Mouse (Mus musculus) thymus, adult 2 months (tissue): ENCODE measurements at regions not wholly inside any gene's neighbourhood (a gene's known extent, or its start where the extent isn't known, plus 50 kb on each side); places are given as distances from the start of the nearest gene placed in this dataset.

ENCODE experiments used
- DNase-seq: peaks from one replicate; pipeline ENCODE4 v3.0.0; 2021
- H3K27ac ChIP-seq: fragments of 200-500 bp; 2 replicates; pipeline ENCODE4 v1.5.1; 2012; ENCODE audit warnings: low read length, control low read depth; ENCODE audit not compliant: control insufficient read depth, insufficient read depth
- H3K27me3 ChIP-seq: fragments of 200-500 bp; 2 replicates; pipeline ENCODE4 v1.6.1; 2012; ENCODE audit warnings: mild to moderate bottlenecking, low read length, moderate library complexity, mixed read lengths; ENCODE audit not compliant: control insufficient read depth, insufficient read depth
- H3K36me3 ChIP-seq: fragments of 200-500 bp; 2 replicates; pipeline ENCODE4 v1.6.1; 2012; ENCODE audit warnings: mild to moderate bottlenecking, low read length, moderate library complexity; ENCODE audit not compliant: control insufficient read depth, insufficient read depth
- H3K4me1 ChIP-seq: fragments of 200-500 bp; replicated peaks from 2 replicates; pipeline ENCODE4 v1.6.1; 2012; ENCODE audit warnings: low read length; ENCODE audit not compliant: control insufficient read depth, insufficient read depth
- H3K4me3 ChIP-seq: fragments of 200-500 bp; 2 replicates; pipeline ENCODE4 v1.5.1; 2012; ENCODE audit warnings: mild to moderate bottlenecking, low read length, control low read depth, moderate library complexity; ENCODE audit not compliant: control insufficient read depth, insufficient read depth
- CTCF ChIP-seq: fragments of 200-500 bp; IDR thresholded peaks from 2 replicates; pipeline ENCODE4 v1.5.1; 2012; ENCODE audit warnings: mild to moderate bottlenecking, control low read depth, low read length, moderate library complexity, borderline replicate concordance; ENCODE audit not compliant: control insufficient read depth, poor library complexity, insufficient read depth; ENCODE audit errors: extremely low read depth
- POLR2A ChIP-seq: fragments of 200-500 bp; IDR thresholded peaks from 2 replicates; pipeline ENCODE4 v1.6.1; 2012; ENCODE audit warnings: mild to moderate bottlenecking, low read length, control low read depth, moderate library complexity; ENCODE audit not compliant: control insufficient read depth, poor library complexity, insufficient read depth; ENCODE audit errors: extremely low read depth
- WGBS: fragments of 180-500 bp; shearing (Covaris S2); methylation state at CpG from one replicate; pipeline ENCODE4 v1.1.7; 2018; 5-methylcytosine and 5-hydroxymethylcytosine counted together

DNA sequence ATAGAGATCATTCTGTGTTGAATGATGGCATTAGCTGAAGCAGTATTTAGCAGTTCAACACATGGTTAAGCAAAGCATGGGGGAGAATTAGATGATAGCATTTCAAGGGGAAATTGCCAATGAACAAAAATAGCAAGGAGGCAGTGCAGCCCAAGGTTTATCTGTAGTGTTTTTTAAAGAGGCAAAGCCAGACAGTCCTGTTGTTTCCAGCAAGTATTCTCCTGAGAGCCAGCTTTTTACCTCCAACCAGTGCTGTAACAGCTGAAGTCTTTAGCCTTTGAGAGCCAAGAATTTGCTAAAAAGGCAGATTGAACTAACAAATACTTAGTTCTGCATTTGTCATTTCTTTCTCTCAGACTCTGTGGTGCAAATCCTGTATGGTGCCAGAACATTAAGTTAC is 305.1 kb upstream of the Arx start:
- H3K36me3 ChIP-seq: no peaks in the 10 kb centered on the region
- H3K4me3 ChIP-seq: no peak overlapping the region
- H3K4me1 ChIP-seq: no peaks in the 10 kb centered on the region
- no peak overlapping the region for H3K27ac ChIP-seq
- TF ChIP-seq CTCF (no peak), POLR2A (no peak)
- H3K27me3 ChIP-seq: no peaks in the 10 kb centered on the region
- no peak for DNase-seq

DNA sequence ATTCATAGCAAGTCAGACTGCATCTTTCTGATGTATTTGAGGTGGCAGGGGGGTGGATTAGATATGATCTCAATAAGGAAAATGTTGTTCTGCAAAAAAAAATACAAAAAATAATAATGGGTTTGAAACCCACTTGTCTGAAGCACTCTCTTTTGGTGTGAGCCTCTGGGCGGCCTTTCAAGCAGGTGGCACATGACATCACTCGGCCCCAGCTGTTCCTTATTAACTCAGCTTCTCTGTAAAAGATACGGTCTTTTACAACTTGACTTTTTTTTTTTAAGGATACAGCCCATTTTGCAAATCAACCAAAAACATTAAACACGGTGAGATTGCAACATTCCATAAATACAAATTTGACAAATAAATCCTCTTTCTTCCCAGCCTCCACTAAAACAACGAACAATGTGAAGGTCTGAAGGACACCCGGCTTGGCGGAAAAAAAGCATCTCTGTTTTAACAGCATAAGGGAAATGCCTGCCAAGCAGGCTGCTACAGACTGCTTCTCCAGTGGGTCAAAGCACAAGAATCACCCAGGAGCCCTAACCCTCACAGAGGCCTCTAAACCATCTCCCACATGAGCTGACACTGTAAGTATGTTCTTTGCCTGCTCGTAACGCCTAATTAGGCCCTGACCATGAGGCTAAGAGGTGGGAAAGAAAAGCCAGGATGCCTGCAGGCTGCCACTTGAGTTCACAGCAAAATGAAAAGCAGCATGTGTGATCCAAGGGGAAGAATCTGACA is 283.8 kb upstream of the Arx start:
- Histone ChIP-seq H3K4me1 (no peaks in the 10 kb centered on the region), H3K27me3 (no peaks in the 10 kb centered on the region), H3K4me3 (no peak overlapping the region), H3K36me3 (no peaks in the 10 kb centered on the region), H3K27ac (no peak overlapping the region)
- TF ChIP-seq CTCF: no peak
- TF ChIP-seq POLR2A: no peak
- no peak for DNase-seq
- 85% methylated on average over 9 of the region's 9 CpGs for whole genome bisulfite sequencing

DNA sequence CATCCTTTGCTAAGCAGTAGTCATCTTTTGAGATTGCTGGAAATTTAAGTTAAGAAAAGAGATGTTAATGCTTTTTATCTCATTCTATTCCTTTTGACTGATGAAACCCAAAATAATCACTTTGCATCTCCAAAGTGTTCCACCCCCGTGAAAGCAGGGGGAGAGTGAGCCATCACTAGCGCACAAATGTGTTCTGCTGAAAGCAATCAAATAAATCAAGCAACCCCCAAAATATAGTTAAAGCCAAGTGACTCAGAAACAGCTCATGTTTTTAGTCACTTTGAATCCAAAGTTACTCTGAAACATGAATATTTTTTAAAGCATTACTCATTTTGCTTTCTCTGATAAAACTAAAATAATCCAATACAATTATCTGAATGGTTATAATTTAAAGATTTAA is 279.6 kb upstream of the Arx start:
- Histone ChIP-seq H3K27me3 (no peaks in the 10 kb centered on the region), H3K4me1 (no peaks in the 10 kb centered on the region), H3K36me3 (no peaks in the 10 kb centered on the region), H3K4me3 (no peak overlapping the region), H3K27ac (no peak overlapping the region)
- WGBS: 90% methylated on average over 2 of the region's 2 CpGs
- TF ChIP-seq CTCF (no peak), POLR2A (no peak)
- no peak for DNase-seq

DNA sequence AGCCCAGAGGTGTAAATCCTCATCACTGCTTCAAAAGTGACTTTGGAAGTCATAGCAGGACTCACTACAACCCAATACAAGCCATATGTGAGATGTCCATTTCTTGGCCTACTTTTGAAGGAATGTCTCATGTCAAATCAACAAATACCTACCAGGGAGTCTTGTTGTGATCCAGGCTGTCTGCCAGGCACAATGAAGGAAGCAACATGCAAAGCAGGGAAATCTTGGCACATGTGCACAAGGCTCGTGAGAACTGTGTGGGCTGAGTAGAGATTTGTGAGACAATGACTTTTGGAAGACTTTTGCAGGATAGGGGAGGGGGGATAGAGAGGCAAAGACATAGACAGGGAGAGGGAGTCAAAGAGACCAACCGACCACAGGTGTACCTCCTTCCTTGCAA is 274.7 kb upstream of the Arx start:
- Histone ChIP-seq H3K36me3 (no peaks in the 10 kb centered on the region), H3K27ac (no peak overlapping the region), H3K27me3 (no peaks in the 10 kb centered on the region), H3K4me3 (no peak overlapping the region), H3K4me1 (no peaks in the 10 kb centered on the region)
- no peak for DNase-seq
- TF ChIP-seq CTCF (no peak), POLR2A (no peak)
- WGBS: 85% methylated on average over 2 of the region's 2 CpGs

DNA sequence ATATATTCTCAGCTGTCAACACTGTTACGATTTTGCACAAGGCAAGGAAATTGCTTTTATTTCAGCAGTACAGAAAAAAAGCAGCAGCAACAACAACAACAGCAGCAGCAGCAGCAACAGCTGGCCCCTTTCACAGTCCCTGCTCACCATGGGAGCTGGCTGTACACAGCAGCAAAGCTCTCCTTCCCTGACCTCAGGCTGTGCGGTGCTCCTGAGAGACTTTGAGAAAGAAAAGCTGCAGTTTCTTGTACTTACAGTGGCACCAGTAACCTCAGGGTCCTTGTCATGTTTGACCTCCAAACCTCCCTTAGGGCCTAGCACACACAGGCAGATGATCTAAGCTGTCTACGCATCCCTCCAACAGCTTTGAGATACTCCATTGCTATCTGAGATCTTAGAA is 269.9 kb upstream of the Arx start:
- H3K27me3 ChIP-seq: no peaks in the 10 kb centered on the region
- no peak overlapping the region for H3K27ac ChIP-seq
- H3K4me3 ChIP-seq: no peak overlapping the region
- TF ChIP-seq POLR2A: no peak
- no peak for TF ChIP-seq CTCF
- H3K36me3 ChIP-seq: no peaks in the 10 kb centered on the region
- H3K4me1 ChIP-seq: no peaks in the 10 kb centered on the region
- 83% methylated on average over 3 of the region's 3 CpGs for WGBS
- no peak for DNase-seq

DNA sequence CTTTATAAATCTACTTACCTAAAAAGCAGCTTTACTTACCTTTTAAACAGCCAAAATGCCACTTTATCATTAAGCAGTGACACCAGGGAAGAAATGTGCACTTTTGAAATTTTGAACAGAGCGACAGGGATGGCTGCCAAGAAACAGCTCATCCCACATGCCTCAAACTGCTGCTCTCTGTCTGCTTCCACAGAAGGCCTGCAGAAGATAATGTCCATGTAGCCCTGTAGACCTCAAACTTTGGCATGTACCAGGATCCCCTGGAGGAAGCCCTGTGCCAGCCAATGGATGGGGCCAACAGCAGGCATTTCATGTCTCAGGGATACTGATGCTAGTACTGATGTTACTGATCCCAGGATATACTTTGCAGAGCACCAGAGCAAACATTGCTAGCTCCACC is 245.1 kb upstream of the Arx start:
- Histone ChIP-seq H3K27ac (no peak overlapping the region), H3K36me3 (no peaks in the 10 kb centered on the region), H3K4me1 (no peaks in the 10 kb centered on the region), H3K4me3 (no peak overlapping the region), H3K27me3 (no peaks in the 10 kb centered on the region)
- no peak for TF ChIP-seq POLR2A
- no peak for TF ChIP-seq CTCF
- no peak for DNase-seq
- WGBS: 89% methylated on average over 1 of the region's 1 CpGs

DNA sequence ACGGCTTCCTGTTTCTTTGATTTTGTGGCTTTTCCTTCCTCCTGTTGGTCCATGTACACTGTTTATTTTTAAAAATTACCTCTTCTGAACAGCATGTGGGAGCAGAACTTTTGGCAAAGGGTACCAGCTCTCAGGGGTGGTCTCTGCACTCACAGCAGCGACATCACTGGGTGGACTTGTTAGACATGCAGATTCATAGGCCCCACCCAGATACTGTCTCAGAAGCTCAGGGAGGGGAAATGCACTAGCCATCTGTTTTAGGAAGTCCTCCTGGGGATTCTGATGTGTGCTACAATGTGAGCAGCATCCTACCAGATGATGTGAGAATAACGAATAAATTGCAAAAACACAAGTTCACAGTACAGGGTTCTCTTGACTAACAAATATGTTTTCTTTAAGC is 243.5 kb upstream of the Arx start:
- 13% methylated on average over 3 of the region's 3 CpGs for whole genome bisulfite sequencing
- TF ChIP-seq CTCF (no peak), POLR2A (no peak)
- H3K4me1 ChIP-seq: no peaks in the 10 kb centered on the region
- H3K27ac ChIP-seq: no peak overlapping the region
- DNase-seq: no peak
- H3K36me3 ChIP-seq: no peaks in the 10 kb centered on the region
- no peak overlapping the region for H3K4me3 ChIP-seq
- no peaks in the 10 kb centered on the region for H3K27me3 ChIP-seq
